Mouse (Mus musculus) layer of hippocampus, adult 9-10 months (tissue): ENCODE measurements around the gene Ctdsp1.

Experiments
- DNase-seq: peaks from one replicate; pipeline ENCODE4 v3.0.0; 2022; ENCODE audit warnings: low spot score

The Ctdsp1 gene

GRCm38 (mm10) chr1:74397268-74397918 lies 6.1 kb downstream of the Ctdsp1 start:
- DNase-seq = peak; percentile 77

GRCm38 (mm10) chr1:74397919-74398451 lies 6.7 kb downstream of the Ctdsp1 start:
- DNase-seq = no peak

- no peak for DNase-seq
Measured at GRCm38 (mm10) chr1:74400531-74400930, 9.2 kb downstream of the Ctdsp1 start.

GRCm38 (mm10) chr1:74401015-74401702 lies 9.8 kb downstream of the Ctdsp1 start:
- DNase-seq = no peak

- no peak for DNase-seq
Measured at GRCm38 (mm10) chr1:74404206-74404605, 12.9 kb downstream of the Ctdsp1 start.

GRCm38 (mm10) chr1:74408589-74409504 lies 17.5 kb downstream of the Ctdsp1 start, which contains the start of gene Vil1:
Vil1 (plus strand) TSS chr1:74409376.
- no peak for DNase-seq

- no peak for DNase-seq
Measured at GRCm38 (mm10) chr1:74411753-74412325, 20.5 kb downstream of the Ctdsp1 start.

GRCm38 (mm10) chr1:74412711-74413110 lies 21.4 kb downstream of the Ctdsp1 start:
- DNase-seq = no peak

- DNase-seq = no peak
Measured at GRCm38 (mm10) chr1:74415143-74415542, 23.8 kb downstream of the Ctdsp1 start.

GRCm38 (mm10) chr1:74418747-74419439 lies 27.6 kb downstream of the Ctdsp1 start:
- DNase-seq = no peak

- no peak for DNase-seq
Measured at GRCm38 (mm10) chr1:74419440-74419794, 28.1 kb downstream of the Ctdsp1 start.

- no peak for DNase-seq
Measured at GRCm38 (mm10) chr1:74423147-74423546, 31.8 kb downstream of the Ctdsp1 start.

GRCm38 (mm10) chr1:74425845-74426244 lies 34.5 kb downstream of the Ctdsp1 start:
- no peak for DNase-seq

GRCm38 (mm10) chr1:74433220-74433619 lies 41.9 kb downstream of the Ctdsp1 start:
- DNase-seq = no peak

- no peak for DNase-seq
Measured at GRCm38 (mm10) chr1:74434596-74434995, 43.3 kb downstream of the Ctdsp1 start.

- no peak for DNase-seq
Measured at GRCm38 (mm10) chr1:74435563-74435962, 44.3 kb downstream of the Ctdsp1 start.

GRCm38 (mm10) chr1:74437702-74438427 lies 46.6 kb downstream of the Ctdsp1 start:
- DNase-seq = no peak

GRCm38 (mm10) chr1:74439166-74439876 lies 48.0 kb downstream of the Ctdsp1 start:
- DNase-seq = no peak

GRCm38 (mm10) chr1:74444538-74444937 lies 53.2 kb downstream of the Ctdsp1 start:
- DNase-seq = no peak
